Mouse (Mus musculus) cerebellum, postnatal 10 days (tissue): ENCODE data around the gene Hs6st2.
A peak's percentile ranks its signal among the peaks of the same experiment; 100 is the strongest.

Experiments used
- DNase-seq, 2 experiments: peaks; one replicate each; pipeline ENCODE4 v3.0.0; 2021; ENCODE audit warnings: mixed read lengths in 2 of 2

The Hs6st2 gene

DNA sequence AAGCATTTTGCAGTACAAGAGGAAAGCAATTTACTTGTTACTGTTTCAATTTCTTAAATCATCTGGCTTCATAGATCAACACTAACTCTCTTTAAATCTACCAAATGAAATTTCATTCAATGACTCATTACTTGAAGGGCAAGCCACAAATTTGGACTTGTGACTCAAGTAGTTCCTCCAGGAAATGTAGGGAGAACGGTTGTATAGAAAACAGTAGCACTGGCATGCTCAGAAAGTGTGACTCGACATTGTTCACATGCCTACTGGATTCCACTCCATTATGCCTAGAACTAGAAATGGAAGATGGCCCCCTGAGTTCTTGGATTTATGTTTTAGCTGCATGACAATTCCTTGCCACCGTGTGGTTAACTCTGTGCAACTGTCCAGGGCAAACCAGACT lies 100.0 kb downstream of the Hs6st2 start:
- no peak for DNase-seq

DNA sequence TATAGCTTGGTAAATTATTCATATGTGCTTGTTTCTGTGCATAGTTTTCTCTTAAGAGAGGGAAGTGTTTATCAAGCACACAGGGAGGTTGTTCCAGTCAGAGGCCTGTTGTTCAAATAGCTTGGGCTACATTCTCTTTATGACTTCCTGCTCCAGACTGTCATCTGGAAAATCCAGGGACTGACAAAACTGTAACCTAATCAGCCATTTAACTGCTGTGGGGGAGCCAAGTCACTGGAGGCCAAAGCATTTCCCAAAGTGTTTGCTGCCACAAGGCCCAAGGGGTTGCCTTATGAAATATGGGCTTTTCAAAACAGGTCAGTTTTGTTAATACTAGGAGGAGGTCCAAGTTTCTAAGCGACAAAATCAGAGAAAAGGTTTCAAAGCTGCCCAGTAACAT lies 119.8 kb downstream of the Hs6st2 start:
- DNase-seq: no peak

DNA sequence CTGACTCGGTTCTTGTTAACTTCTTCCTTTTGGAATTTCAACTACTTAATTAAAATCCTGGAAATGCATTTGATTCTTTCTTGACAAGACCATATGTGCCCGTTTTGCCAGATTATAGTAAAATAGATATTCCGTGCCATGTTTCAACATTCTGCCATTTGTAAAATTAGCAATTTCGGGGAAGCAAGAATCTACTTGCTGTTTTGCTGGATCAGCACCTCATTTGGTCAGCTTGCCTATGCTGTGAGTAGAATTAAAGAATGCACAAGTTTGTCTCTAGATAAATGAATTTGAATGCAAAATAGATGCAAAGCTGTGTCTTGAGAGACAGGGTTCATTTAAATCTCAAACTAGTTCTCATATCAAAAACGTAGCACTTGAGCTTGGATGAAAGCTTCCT lies 142.0 kb downstream of the Hs6st2 start:
- no peak for DNase-seq

- no peak for DNase-seq
Observed at GRCm38 (mm10) chrX:51537082-51537481, 144.6 kb downstream of the Hs6st2 start.

- DNase-seq: no peak
Observed at GRCm38 (mm10) chrX:51535226-51535625, 146.4 kb downstream of the Hs6st2 start.

DNA sequence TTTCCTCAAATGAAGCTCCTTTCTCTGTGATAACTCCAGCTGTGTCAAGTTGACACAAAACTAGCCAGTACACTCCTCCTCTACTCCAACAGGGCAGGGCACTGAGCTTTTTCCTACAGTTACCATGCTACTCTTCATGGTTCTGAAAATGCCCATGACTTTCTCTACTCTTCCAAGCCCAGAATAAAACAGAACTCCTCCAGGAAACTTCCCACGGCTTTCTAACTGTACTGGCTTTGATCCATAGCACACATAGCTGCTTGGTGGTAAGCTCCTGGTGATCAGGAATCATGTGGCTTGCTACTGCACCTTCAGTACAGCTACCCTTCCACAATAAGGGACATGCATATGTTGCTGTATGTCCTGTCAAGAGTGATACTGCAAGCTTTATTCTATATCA lies 150.5 kb downstream of the Hs6st2 start:
- no peak for DNase-seq

GRCm38 (mm10) chrX:51528601-51529000 lies 153.1 kb downstream of the Hs6st2 start:
- no peak for DNase-seq

GRCm38 (mm10) chrX:51514831-51515230 lies 166.8 kb downstream of the Hs6st2 start:
- no peak for DNase-seq

DNA sequence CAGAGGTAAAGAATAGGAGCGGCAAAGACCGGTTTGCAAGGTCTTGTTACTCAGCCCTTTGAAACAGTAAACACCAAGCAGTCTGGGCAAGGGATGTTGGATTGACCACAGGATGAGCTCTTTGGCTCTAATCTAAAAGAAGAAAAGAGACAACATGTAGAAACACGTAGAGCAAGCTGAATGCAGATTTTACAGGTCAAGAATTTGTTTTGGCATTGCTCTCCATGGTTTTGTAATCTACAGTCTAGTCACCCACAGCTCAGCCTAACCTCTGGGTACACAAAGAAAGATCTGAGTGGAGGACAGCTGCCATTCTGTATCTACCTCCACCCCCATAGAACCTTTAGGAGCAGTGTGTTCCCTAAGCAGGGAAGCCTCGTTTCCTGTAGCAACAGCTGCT lies 175.1 kb downstream of the Hs6st2 start:
- DNase-seq: no peak

DNA sequence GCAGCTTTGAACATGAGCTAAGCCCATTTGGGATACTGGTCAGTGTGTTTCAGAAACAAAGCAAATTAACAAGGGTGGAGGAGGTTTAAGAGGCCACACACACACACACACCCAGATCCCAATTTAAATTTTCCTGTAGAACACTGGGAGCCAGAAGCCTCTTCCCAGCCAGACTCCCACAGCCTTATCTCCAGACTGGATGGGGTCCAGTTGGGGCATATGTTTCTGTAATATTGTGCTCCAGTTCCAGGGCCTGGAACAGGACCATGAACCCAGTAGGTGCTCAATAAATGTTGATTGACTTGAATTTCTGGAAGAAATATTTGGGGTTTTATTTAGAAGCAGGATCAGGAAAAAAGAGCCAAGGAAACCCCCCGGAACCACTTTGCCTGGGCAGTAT lies 176.0 kb downstream of the Hs6st2 start:
- DNase-seq: peak; percentile 67 to 79

DNA sequence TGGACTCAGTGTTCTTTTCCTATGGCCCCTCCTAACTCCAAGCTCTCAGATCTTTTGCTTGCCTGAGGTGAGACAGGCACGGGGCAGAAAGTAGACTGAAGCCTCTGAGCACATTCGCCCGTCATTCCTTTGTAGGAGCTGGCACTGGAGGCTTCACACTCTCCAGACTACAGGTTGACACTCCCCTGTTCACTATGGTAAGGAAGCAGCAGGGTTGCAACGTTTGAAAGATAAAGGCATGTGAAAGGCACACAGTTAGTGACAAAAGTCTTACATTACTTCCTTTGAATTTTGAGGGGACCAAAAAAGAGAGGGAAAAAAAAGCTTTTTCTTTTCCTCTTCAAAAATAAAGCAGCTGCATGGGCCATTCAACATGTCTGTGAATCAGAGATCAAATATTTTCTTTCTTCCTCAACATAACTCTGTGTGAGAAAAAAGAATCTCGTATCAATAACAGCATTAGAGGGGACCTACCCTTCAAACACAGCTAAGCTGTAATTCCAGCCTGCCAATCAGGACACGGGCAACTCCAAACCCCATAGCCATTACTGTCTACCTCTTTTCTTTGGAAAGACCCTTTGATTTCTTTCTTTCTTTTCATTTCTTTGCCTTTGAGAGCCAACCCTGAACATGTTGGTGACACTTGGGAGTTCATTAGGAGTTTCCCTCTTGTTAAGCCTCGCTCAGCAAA lies 177.7 kb downstream of the Hs6st2 start:
- no peak for DNase-seq

DNA sequence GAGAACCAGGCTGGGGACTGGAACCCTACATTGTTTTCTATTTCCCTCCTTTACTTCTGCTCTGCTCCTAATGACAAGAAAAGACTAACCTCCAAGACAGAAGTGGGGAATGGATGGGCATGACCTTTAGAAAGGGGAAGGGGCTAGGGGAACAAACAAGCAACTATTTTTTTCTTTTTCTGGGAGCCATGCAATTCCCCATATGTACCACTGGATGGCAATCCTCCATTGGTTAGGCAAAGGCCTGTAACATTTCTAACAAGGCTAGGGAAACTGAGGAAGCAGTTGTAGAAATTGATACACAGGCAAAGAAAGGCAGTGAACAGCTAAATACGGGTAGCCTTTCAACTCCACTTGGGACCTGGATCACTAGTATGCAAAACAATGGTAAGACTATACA lies 183.8 kb downstream of the Hs6st2 start:
- peak in 1 of 2 experiments; percentile 14 for DNase-seq

DNA sequence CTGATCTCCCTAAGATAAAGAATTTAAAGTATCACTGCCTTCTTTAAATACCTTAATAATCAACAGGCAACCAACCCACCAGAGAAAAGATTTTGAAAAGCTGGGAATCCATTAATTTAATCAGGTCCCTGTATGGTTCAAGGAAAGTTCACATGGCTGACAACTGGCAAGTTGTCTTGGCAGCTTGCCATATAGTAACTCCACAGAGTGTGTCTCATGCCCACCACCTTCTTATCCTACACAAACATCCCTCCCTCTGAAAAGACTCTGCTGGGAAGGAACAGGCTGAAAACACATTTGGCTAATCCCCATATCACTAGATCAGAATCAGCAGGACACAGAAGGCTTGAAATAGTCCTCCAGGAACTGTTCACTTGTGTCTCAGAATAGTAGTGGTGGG lies 193.3 kb downstream of the Hs6st2 start:
- no peak for DNase-seq

GRCm38 (mm10) chrX:51469411-51469810 lies 212.2 kb downstream of the Hs6st2 start:
- DNase-seq: no peak

- no peak for DNase-seq
Observed at GRCm38 (mm10) chrX:51461413-51461812, 220.2 kb downstream of the Hs6st2 start.

DNA sequence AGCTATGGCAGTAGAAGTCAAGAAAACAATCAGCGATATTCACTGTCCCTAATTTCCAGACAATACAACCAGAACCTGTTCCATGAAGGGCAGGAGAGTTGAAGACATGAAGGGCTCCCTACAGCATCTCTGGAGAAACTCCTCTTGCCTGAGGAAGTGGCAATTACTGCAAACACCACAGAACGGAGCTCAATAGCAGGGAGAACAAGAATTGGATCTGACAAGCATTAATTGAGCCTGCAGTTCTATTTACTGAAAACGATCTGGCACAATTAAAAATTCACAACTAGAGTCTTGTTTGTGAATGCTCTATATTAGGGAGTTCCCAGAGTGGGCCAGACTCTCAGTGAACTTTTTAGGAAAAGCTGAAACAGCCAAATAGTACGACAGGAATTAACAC lies 238.3 kb downstream of the Hs6st2 start:
- DNase-seq: no peak

GRCm38 (mm10) chrX:51431706-51432105 lies 249.9 kb downstream of the Hs6st2 start:
- no peak for DNase-seq

DNA sequence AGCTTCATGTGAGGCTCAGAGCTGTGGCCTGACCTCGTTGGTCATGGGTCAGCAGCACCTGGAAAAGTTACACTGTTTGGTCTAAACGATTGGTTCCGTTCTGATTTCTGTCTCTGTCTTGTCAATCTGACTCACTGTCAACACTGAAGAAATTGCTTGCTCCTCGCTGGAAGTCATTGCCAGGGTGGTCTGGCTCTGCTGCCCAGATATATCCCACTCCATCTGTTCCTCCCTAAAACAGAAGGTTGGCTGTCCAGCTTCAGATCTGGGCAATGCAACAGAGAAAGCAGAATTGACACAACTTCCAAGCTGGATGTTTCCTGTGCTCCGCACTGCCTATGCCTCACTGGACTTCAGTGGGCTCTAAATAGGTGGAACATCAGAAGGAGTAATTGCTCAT lies 256.6 kb downstream of the Hs6st2 start:
- DNase-seq: peak; percentile 52 to 58

GRCm38 (mm10) chrX:51410289-51410688 lies 271.4 kb downstream of the Hs6st2 start:
- no peak for DNase-seq

GRCm38 (mm10) chrX:51397457-51397856 lies 284.2 kb downstream of the Hs6st2 start:
- peak in 1 of 2 experiments; percentile 35 for DNase-seq

- peak; percentile 82 to 84 for DNase-seq
Observed at GRCm38 (mm10) chrX:51374670-51375069, 307.0 kb downstream of the Hs6st2 start.

- DNase-seq: peak; percentile 44 to 45
Observed at GRCm38 (mm10) chrX:51372477-51373239, 309.0 kb downstream of the Hs6st2 start.

DNA sequence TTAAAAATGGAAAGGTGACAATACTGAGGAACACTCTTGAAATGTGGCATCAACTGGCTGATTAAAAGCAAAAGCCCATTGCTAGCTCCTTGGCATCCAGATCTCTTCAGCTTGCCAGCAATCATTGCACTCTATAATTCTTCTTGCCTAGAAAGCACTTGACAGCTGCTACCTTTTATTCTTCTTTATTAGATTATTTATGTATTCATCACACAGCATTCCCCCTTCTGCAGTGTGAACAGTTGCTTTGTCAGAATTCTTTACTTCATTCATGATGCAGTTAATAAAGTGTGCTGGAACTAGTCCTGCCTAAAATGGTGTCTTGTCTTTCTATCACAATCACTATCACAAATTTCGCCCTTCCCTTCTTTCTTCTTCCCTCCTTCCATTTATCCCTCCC lies 332.0 kb downstream of the Hs6st2 start:
- DNase-seq: peak; percentile 15 to 20

GRCm38 (mm10) chrX:51343595-51343994 lies 338.1 kb downstream of the Hs6st2 start:
- DNase-seq: no peak
